ENCODE assay signal across 10 mouse cellular contexts in genomic region chr8:8649536-8649935, GRCm38 (mm10). TPM values are rescaled to one million over a fixed set of nuclear protein-coding genes. Genes with fewer than 3 reads are reported as not detected.
DNase-seq lines count a peak whose midpoint lies in the region; ATAC-seq and TF ChIP-seq lines count a peak whose summit lies in the region.
"Had no signal": no experiment of that assay in that cellular context is flagged by ENCODE, and none has a peak within 500 bp of the region (broad histone marks: within the 10 kb centered on the region; RNA-seq: fewer than 3 reads in every experiment).

No protein-coding gene starts in this region.

- DNase-seq in heart, adult 11 months: peak; percentile 92
- no peak for DNase-seq in heart, adult 8-10 months (ENCODE audit: low spot score)
- DNase-seq in monocyte, adult 2 months (ENCODE audit: low read depth in 1 of 2, low spot score in 2 of 2): peak; percentile 45 to 49
- DNase-seq in hindbrain, postnatal 0 days (ENCODE audit: low spot score): no peak
- DNase-seq in spleen, postnatal 10 days (ENCODE audit: low spot score in 2 of 2): no peak
- no peak for DNase-seq in thymus, adult 18-20 months
- DNase-seq: liver, embryonic 13.5 days; thymus, adult 2 months had no signal

- no peaks in the 10 kb centered on the region for H3K36me3 ChIP-seq in hindbrain, postnatal 0 days (ENCODE audit: insufficient read depth, low read length)
- no peaks in the 10 kb centered on the region for H3K36me3 ChIP-seq in stomach, embryonic 16.5 days (ENCODE audit: control insufficient read depth, insufficient read depth, low read length)
- H3K36me3 ChIP-seq: liver, embryonic 13.5 days had no signal

- no peak overlapping the region for H3K9ac ChIP-seq in hindbrain, postnatal 0 days (replicated peaks; ENCODE audit: low read length)
- no peak overlapping the region; the same call in 1 of the 2 replicates for H3K9ac ChIP-seq in stomach, embryonic 16.5 days (ENCODE audit: low read length)
- H3K9ac ChIP-seq: liver, embryonic 13.5 days had no signal

- 69% methylated on average over 3 of the region's 3 CpGs for WGBS in hindbrain, postnatal 0 days
- 82% methylated on average over 3 of the region's 3 CpGs for WGBS in stomach, embryonic 16.5 days

- H3K27me3 ChIP-seq in hindbrain, postnatal 0 days (ENCODE audit: insufficient read depth, low read length): no peaks in the 10 kb centered on the region
- no peaks in the 10 kb centered on the region for H3K27me3 ChIP-seq in stomach, embryonic 16.5 days (ENCODE audit: control insufficient read depth, insufficient read depth, low read length)

- TF ChIP-seq CTCF in hindbrain, postnatal 0 days (IDR thresholded peaks at IDR 0.05; ENCODE audit: low read depth): no peak

- no peak overlapping the region for H3K4me3 ChIP-seq in hindbrain, postnatal 0 days (ENCODE audit: low read length)
- H3K4me3 ChIP-seq in stomach, embryonic 16.5 days (replicated peaks; ENCODE audit: low read length): no peak overlapping the region
- H3K4me3 ChIP-seq: liver, embryonic 13.5 days had no signal

- no peaks in the 10 kb centered on the region for H3K9me3 ChIP-seq in hindbrain, postnatal 0 days (ENCODE audit: low read length)
- no peaks in the 10 kb centered on the region for H3K9me3 ChIP-seq in stomach, embryonic 16.5 days (replicated peaks; ENCODE audit: control insufficient read depth, low read length)
- H3K9me3 ChIP-seq: liver, embryonic 13.5 days had no signal

- peak overlapping the region; percentile 64 for H3K27ac ChIP-seq in hindbrain, postnatal 0 days
- peak overlapping the region; percentile 53; the same call in 1 of the 2 replicates for H3K27ac ChIP-seq in stomach, embryonic 16.5 days (ENCODE audit: low read length)
- H3K27ac ChIP-seq: liver, embryonic 13.5 days had no signal

- H3K4me1 ChIP-seq in hindbrain, postnatal 0 days (ENCODE audit: insufficient read depth, low read length): peaks cover 11% of the 10 kb centered on the region
- peaks cover 35% of the 10 kb centered on the region for H3K4me1 ChIP-seq in stomach, embryonic 16.5 days (ENCODE audit: control insufficient read depth, insufficient read depth, low read length)
- H3K4me1 ChIP-seq: liver, embryonic 13.5 days had no signal

- no peak for ATAC-seq in monocyte, adult 5-6 weeks (replicated peaks; ENCODE audit: insufficient number of reproducible peaks, low FRiP score, low TSS enrichment, poor library complexity, severe bottlenecking)
- ATAC-seq in hindbrain, postnatal 0 days: no peak
- ATAC-seq in stomach, embryonic 16.5 days (ENCODE audit: insufficient read depth, low FRiP score): no peak

- H3K4me2 ChIP-seq in hindbrain, postnatal 0 days (ENCODE audit: low read depth, low read length): 0 out of 2 replicates have a peak overlapping the region, but pooled peaks have one; percentile 6
- no peak overlapping the region for H3K4me2 ChIP-seq in stomach, embryonic 16.5 days (ENCODE audit: low read depth, low read length)
- H3K4me2 ChIP-seq: liver, embryonic 13.5 days had no signal

RNA-seq across cellular contexts. Expression of gene Efnb2, which starts 11.5 kb away (rescaled TPM):
- 10 to 100 TPM; 17.0 to 20.8 (median 17.7) TPM for total RNA-seq in heart, adult 8-10 months (2022)
- 0.19 to 7.5 TPM (median 0.39 TPM) in 3 replicates for total RNA-seq in monocyte, adult 5-6 weeks (2017)
- total RNA-seq in hindbrain, postnatal 0 days (2014; rRNA removed): 21.0 and 22.8 TPM in 2 replicates
- 9.6 and 10.7 TPM in 2 replicates for polyA plus RNA-seq in hindbrain, postnatal 0 days (2015; fragmentation: Nextera tagmentation; extraction: Ambion mirVana)
- 8.4 and 8.7 TPM in 2 replicates for polyA plus RNA-seq in stomach, embryonic 16.5 days (2015; fragmentation: Nextera tagmentation; extraction: Ambion mirVana)

RNA-seq across cellular contexts. Expression of gene Arglu1, which starts 40.8 kb away (rescaled TPM):
- total RNA-seq in heart, adult 8-10 months (2022): 10 to 100 TPM; 21.1 to 35.1 (median 27.4) TPM
- total RNA-seq in monocyte, adult 5-6 weeks (2017): 210 to 324 TPM (median 270 TPM) in 3 replicates
- 55.6 and 71.9 TPM in 2 replicates for total RNA-seq in hindbrain, postnatal 0 days (2014; rRNA removed)
- 158 and 175 TPM in 2 replicates for polyA plus RNA-seq in hindbrain, postnatal 0 days (2015; fragmentation: Nextera tagmentation; extraction: Ambion mirVana)
- polyA plus RNA-seq in stomach, embryonic 16.5 days (2015; fragmentation: Nextera tagmentation; extraction: Ambion mirVana): 94.6 and 100 TPM in 2 replicates

Comparison
In these comparisons a context has a peak if more than half of its experiments do, and no peak if none do; other contexts are left out.
1. DNase-seq: peak in heart, adult 11 months (single experiment) and monocyte, adult 2 months (2 of 2); none in heart, adult 8-10 months (single experiment), hindbrain, postnatal 0 days (single experiment), spleen, postnatal 10 days (0 of 2) and thymus, adult 18-20 months (0 of 2).